Mouse (Mus musculus) embryonic fibroblast, embryonic 13.5 days (primary cell): Measurements from ENCODE around the gene Rapsn. TPM values are rescaled to one million over a fixed set of nuclear protein-coding genes. Genes with fewer than 3 reads are reported as not detected.
A peak's percentile ranks its signal among the peaks of the same experiment; 100 is the strongest.

ENCODE experiments used
- H3K27ac ChIP-seq: 2 replicates; pipeline ENCODE4 v1.5.1; 2012; ENCODE audit warnings: low read length, control low read depth, inconsistent platforms; ENCODE audit not compliant: insufficient read depth
- H3K4me1 ChIP-seq: 2 replicates; pipeline ENCODE4 v1.6.1; 2011; ENCODE audit warnings: low read length; ENCODE audit not compliant: control insufficient read depth, insufficient read depth
- H3K4me3 ChIP-seq: 2 replicates; pipeline ENCODE4 v1.5.1; 2011; ENCODE audit warnings: mild to moderate bottlenecking, control low read depth, low read length; ENCODE audit not compliant: insufficient read depth
- CTCF ChIP-seq: IDR thresholded peaks from 2 replicates; pipeline ENCODE4 v1.5.1; 2011; ENCODE audit warnings: mild to moderate bottlenecking, control low read depth, low read length, moderate library complexity, borderline replicate concordance; ENCODE audit not compliant: insufficient read depth
- POLR2A ChIP-seq: IDR thresholded peaks from 2 replicates; pipeline ENCODE4 v1.6.1; 2011; ENCODE audit warnings: low read depth, mild to moderate bottlenecking, control low read depth, low read length, moderate library complexity
- polyA plus RNA-seq: library from polyadenylated mRNA; stranded (reverse); fragments of >200 nt; gene quantifications from 2 replicates; pipeline ENCODE4 v1.2.4, GENCODE M21; 2011; ENCODE audit warnings: low read depth; ENCODE audit not compliant: missing spikeins, insufficient read length

The Rapsn gene
- polyA plus RNA-seq, 1 experiment: not detected

- H3K4me1 ChIP-seq: peaks cover 18% of the 10 kb centered on the region
- no peak overlapping the region for H3K4me3 ChIP-seq
- H3K27ac ChIP-seq: peak overlapping the region; percentile 75
- no peak for TF ChIP-seq POLR2A
- no peak for TF ChIP-seq CTCF
Observed at GRCm38 (mm10) chr2:91062779-91063606, 27.6 kb downstream of the Rapsn start.

DNA sequence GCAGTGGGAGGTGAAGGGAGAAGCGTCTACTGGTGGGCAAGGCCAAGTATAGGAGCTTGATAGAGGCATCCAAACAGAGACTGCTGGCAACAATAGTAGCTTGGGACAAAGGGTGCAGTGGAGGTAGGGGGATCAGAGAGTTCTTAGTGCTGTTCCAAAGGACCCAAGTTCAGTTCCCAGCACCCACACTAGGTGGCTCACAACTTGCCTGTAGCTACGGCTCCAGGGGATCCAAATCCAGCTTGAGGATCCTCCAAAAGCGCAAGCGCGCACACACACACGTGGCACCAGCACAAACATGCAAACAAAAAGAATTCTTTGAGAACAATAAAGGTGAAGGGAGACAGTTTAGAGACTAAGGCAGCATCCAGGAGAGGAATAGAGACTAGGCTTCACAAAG is 28.8 kb downstream of the Rapsn start:
- peaks cover 18% of the 10 kb centered on the region for H3K4me1 ChIP-seq
- no peak overlapping the region for H3K27ac ChIP-seq
- H3K4me3 ChIP-seq: no peak overlapping the region
- TF ChIP-seq CTCF (no peak), POLR2A (no peak; the same call in 1 of the 2 replicates)

GRCm38 (mm10) chr2:91065544-91065943 is 30.1 kb downstream of the Rapsn start:
- no peak overlapping the region for H3K4me3 ChIP-seq
- TF ChIP-seq CTCF: peak; percentile 61; the same call in 1 of the 2 replicates
- no peak; the same call in 1 of the 2 replicates for TF ChIP-seq POLR2A
- peaks cover 18% of the 10 kb centered on the region for H3K4me1 ChIP-seq
- H3K27ac ChIP-seq: no peak overlapping the region

DNA sequence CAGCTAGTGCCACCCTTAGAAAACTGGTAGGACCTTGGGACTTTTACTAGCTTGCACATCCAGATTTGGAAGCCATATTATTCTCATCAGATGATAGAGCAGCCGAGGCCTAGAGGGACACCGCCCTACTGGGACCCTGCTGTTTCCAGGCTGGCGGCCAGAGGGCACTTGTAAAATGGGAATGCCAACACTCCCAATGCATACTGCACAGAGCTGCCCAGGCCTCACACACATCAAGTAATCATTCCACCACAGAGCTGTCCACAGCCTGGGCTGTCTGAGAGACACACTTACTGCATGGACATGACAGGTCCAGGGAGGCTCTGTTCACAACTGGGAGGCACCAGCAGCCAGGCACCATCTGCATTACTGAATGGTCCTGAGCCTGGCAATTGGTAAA is 31.0 kb downstream of the Rapsn start:
- Histone ChIP-seq H3K4me1 (peaks cover 10% of the 10 kb centered on the region), H3K4me3 (no peak overlapping the region), H3K27ac (no peak overlapping the region)
- TF ChIP-seq POLR2A: peak; percentile 44; the same call in 1 of the 2 replicates
- no peak for TF ChIP-seq CTCF

GRCm38 (mm10) chr2:91068162-91068871 is 32.9 kb downstream of the Rapsn start:
- H3K4me1 ChIP-seq: no peaks in the 10 kb centered on the region
- no peak; the same call in 1 of the 2 replicates for TF ChIP-seq POLR2A
- TF ChIP-seq CTCF: no peak
- H3K27ac ChIP-seq: peak overlapping the region; percentile 95
- peak overlapping the region; percentile 80 for H3K4me3 ChIP-seq

GRCm38 (mm10) chr2:91068872-91069165 is 33.4 kb downstream of the Rapsn start:
- TF ChIP-seq CTCF (no peak), POLR2A (peak; percentile 49; the same call in 1 of the 2 replicates)
- Histone ChIP-seq H3K4me1 (no peaks in the 10 kb centered on the region), H3K4me3 (peak overlapping the region; percentile 80), H3K27ac (peak overlapping the region; percentile 95)

DNA sequence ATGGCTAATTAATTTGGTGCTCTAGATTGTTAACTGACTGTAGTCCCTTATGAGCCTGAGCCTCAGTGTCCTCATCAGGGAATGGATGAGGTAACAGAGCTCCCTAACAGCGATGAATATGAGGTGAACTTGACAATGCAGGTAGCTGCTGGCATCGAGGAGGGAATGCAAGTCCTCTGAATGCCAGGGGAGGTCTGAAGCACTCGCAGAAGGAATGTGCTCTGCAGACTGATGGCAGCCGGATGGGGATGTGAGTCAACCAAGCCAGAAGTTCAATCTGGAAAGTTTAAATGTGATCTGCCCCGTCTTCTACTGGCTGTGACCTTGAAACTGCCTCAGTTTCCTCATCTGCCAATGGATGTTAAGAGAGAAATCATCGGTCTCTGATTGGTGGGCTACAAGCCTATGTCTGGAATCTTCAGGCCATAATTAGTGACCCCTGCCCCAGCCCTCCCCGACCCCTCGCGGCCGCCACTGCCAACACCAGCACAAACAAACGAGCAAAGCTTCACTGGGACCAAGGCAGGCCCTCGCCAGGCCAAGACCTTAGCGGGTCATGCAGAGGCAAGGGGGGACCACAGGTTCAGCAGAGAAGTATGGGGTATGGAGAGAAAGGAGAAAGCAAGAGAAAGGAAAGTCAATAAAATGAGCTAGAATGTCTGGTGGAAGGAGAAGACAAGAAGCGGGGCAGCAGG is 34.0 kb downstream of the Rapsn start:
- peak overlapping the region; percentile 80 for H3K4me3 ChIP-seq
- no peaks in the 10 kb centered on the region for H3K4me1 ChIP-seq
- TF ChIP-seq CTCF (no peak), POLR2A (peak; percentile 52; the same call in 1 of the 2 replicates)
- H3K27ac ChIP-seq: peak overlapping the region; percentile 95

- TF ChIP-seq POLR2A (peak; percentile 85), CTCF (peak; percentile 93)
Observed at GRCm38 (mm10) chr2:91070076-91070800, 34.8 kb downstream of the Rapsn start, which contains the start of gene Slc39a13. Gene Slc39a13 (minus strand): TSS chr2:91070417.

DNA sequence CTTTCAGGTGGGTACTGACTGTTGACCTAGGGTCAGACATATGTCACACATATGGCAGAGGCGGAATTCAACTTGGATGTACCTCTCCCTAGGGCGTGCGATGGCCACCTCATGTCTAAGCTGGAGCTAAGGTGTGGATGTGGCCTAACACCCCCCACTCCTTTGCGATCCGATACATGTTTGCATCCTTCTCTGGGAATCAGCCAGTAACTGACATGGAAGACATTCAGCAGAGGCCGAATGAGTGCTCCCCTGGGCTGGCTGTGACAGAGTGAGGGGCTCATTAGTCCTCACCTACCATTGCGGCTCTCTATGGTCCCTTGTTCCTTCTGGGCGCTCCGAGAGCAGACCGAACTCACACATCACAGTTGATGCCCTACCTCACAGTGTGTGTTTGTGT is 35.6 kb downstream of the Rapsn start:
- peak overlapping the region; percentile 79 for H3K27ac ChIP-seq
- H3K4me1 ChIP-seq: no peaks in the 10 kb centered on the region
- TF ChIP-seq CTCF (no peak), POLR2A (no peak)
- peak overlapping the region; percentile 31; the same call in 1 of the 2 replicates for H3K4me3 ChIP-seq

More at GRCm38 (mm10) chr2:91070076-91070800, 34.8 kb downstream of the Rapsn start, which contains the start of gene Slc39a13:
- Histone ChIP-seq H3K27ac (peak within 1 kb of the TSS; percentile 95), H3K4me3 (peak within 1 kb of the TSS; percentile 80), H3K4me1 (no peaks in the 10 kb centered on the region)
